Mouse (Mus musculus) cerebellum, adult 2 months (tissue): ENCODE data around the gene 2210016F16Rik.

Experiments used
- CTCF ChIP-seq: fragments of 200-500 bp; IDR thresholded peaks from 2 replicates; pipeline ENCODE4 v1.5.1; 2011; ENCODE audit warnings: low read depth, mild to moderate bottlenecking, control low read depth, low read length, moderate library complexity, borderline replicate concordance; ENCODE audit not compliant: insufficient read depth
- POLR2A ChIP-seq: fragments of 200-500 bp; IDR thresholded peaks from 2 replicates; pipeline ENCODE4 v1.6.1; 2011; ENCODE audit warnings: low read length, control low read depth, borderline replicate concordance; ENCODE audit not compliant: insufficient read depth

DNA sequence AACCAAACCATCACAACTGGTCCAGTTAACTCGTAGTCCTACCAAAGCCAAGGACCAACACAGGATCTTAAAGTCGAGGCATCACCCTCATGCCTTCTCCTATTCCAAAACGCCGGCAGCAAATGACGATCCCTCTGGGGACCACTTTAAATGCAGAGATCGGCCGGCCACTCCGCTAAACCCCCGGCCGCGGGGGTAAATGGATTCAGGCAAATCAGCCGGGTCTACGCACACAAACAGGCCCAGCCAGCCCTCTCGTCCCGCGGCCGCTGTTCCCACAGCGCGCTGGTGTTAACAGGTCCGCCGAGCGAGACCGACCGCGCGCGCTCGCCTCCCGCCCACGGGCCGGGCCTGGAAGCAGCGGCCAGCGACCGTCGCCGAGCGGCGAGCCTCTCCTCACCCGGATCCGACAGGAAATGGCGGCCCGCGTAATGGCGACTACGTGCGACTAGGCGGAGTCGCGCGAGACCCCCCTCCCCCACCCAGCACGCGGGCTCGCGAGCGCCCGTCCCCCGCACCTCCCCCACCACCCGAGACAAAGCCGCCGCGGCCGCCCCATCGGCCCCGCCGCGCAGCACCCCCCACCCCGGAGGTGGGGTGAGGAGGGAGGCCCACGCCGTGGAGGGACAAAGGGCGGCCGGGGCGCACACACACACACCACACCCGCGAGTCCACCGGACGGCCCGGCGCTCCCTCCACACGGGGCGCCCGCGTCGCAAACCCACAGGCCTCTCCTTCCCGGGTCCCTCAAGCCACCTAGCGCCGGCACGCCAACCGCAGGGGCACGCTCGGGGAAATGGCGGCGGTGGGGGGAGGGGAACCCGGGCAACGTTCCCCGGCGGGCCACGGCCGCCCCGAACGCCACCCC lies 16.3 kb upstream of the 2210016F16Rik start:
- TF ChIP-seq POLR2A, result no peak
- no peak for TF ChIP-seq CTCF
